Mouse (Mus musculus): ENCODE data around the gene Icam2. TPM values are rescaled to one million over a fixed set of nuclear protein-coding genes. Genes with fewer than 3 reads are reported as not detected.
"Not testable (repeated sequence)": the region's sequence is repeated elsewhere in the genome, so short reads cannot be mapped to it uniquely, and the experiment has no call there.

The Icam2 gene
- total RNA-seq, 2 experiments from 2014 or later, result 26.1 to 32.0 TPM

DNA sequence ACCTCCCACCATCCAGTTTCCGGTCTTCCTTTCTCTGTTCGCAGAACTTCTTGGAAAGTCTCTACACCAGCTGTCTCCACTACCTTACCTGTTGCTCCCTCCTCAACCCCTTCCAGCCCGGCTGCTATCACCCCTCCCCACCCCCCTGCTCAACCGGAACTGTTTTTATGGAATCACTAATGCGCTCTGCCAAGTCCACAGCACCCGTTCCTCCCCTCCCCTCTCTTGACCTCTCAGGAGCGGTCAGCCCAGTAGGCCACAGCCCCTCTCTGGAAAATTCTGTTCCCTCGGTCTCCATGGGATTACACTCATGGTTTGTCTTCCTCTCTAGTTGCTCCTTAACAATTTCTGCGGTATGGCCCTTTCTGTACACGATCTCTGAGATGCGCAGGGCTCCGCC lies 34.7 kb downstream of the Icam2 start, which contains the start of gene Scn4a:
Gene Scn4a (minus strand): TSS at position 101 of the 400 bp plus-strand sequence.
- no peak for DNase-seq (ENCODE audit: low spot score)
- intact Hi-C loops (cut with DNase I), result no loop called here

DNA sequence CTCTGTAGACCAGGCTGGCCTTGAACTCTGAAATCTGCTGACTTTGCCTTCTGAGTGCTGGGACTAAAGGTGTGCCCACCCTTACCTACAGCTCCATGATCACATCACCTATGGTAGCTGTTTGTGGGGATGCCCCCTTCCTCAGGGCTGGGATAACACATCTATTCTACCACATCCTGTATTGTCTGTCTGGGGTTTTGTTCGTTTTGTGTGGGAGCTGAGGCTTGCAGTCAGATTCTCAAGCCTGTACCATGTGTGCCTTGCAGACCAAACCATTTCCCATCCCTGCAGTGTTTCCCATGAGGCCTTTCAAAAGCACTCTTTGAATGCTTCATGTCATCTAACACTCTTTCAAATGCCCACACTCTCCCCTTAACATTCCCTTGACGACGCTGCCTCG lies 35.9 kb downstream of the Icam2 start:
- DNase-seq (ENCODE audit: low spot score), result no peak
- intact Hi-C loops (cut with DNase I), result no loop called here

GRCm38 (mm10) chr11:106351253-106351652 lies 36.6 kb downstream of the Icam2 start:
- no peak for DNase-seq (ENCODE audit: low spot score)
- intact Hi-C loops (cut with DNase I), result no loop called here

- intact Hi-C loops (cut with DNase I), result no loop called here
- no peak for DNase-seq (ENCODE audit: low spot score)
Measured at GRCm38 (mm10) chr11:106350853-106351252, 37.0 kb downstream of the Icam2 start.

DNA sequence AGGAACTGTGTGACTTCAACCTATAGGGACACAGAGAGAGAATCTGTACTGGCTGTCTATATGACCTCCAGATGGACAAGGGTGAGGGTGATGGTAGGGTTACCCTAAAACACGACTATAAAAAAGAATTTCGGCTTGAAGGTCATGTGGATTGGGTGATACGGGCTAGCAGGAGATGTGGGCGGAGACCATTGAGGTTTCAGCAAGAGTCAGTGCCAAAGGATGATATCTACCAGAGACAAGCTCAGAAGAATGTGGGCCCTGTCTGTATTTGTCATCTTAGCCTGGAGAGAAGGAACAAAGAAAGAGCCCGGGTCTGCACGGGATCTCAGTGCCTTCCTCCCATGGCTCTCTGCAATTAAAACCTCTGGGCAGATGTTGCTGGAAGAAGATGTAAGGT lies 38.1 kb downstream of the Icam2 start:
- no peak for DNase-seq (ENCODE audit: low spot score)
- intact Hi-C loops (cut with DNase I), result no loop called here

GRCm38 (mm10) chr11:106344910-106345309 lies 43.0 kb downstream of the Icam2 start:
- intact Hi-C loops (cut with DNase I), result no loop called here
- DNase-seq (ENCODE audit: low spot score), result no peak

- no peak for DNase-seq (ENCODE audit: low spot score)
- intact Hi-C loops (cut with DNase I), result no loop called here
Measured at GRCm38 (mm10) chr11:106340990-106341520, 46.8 kb downstream of the Icam2 start.

GRCm38 (mm10) chr11:106339323-106339722 lies 48.6 kb downstream of the Icam2 start:
- intact Hi-C loops (cut with DNase I); DNase-seq (ENCODE audit: low spot score): not testable (repeated sequence)

- no peak for DNase-seq (ENCODE audit: low spot score)
- intact Hi-C loops (cut with DNase I), result no loop called here
Measured at GRCm38 (mm10) chr11:106338870-106339269, 49.0 kb downstream of the Icam2 start.

DNA sequence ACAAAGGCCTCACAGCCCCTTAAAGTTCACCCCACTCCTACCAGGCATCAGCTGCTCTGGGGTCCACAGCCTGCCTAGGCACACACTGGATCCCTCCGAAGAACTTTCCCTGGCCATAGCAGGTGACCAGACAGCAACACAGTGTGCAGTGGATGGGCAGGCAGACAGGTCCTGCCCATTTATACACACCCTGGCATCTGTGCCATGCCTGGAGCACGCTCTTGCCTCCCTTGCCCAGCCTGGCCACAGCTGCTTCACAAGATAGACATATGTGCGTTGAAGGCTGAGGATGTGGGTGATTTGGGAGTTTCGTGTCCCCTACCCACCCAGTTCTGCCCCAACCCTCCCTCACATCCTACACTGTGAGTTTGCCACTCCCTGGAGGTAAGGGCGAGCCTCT lies 49.8 kb downstream of the Icam2 start:
- DNase-seq (ENCODE audit: low spot score), result no peak
- intact Hi-C loops (cut with DNase I), result no loop called here

- no peak for DNase-seq (ENCODE audit: low spot score)
- intact Hi-C loops (cut with DNase I), result no loop called here
Measured at GRCm38 (mm10) chr11:106334066-106334465, 53.8 kb downstream of the Icam2 start.

GRCm38 (mm10) chr11:106332458-106332857 lies 55.4 kb downstream of the Icam2 start:
- DNase-seq (ENCODE audit: low spot score), result no peak
- intact Hi-C loops (cut with DNase I), result no loop called here

DNA sequence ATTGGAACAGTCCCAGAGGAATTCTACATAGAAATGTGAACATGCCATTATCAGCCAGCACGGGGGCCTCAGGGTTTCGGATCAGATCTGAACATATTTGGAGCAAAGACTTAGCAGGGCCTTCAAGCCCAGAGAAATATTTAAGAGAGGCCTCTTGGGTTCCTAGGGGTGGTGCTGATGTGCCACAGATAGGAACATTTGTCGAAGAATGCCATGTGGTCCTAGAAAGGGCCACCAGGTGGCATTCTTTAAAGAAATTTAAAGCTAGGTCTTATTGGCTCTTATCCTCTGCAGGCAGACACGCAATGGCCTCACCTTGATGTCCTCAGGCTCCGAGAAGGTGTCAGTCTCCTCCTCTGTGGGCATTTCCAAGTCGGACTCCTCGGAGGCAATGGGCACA lies 58.2 kb downstream of the Icam2 start:
- intact Hi-C loops (cut with DNase I), result loop anchor here (2.0 kb wide), 2 partner anchors 37 to 63 kb away; no protein-coding TSS in a partner anchor
- DNase-seq (ENCODE audit: low spot score), result no peak

DNA sequence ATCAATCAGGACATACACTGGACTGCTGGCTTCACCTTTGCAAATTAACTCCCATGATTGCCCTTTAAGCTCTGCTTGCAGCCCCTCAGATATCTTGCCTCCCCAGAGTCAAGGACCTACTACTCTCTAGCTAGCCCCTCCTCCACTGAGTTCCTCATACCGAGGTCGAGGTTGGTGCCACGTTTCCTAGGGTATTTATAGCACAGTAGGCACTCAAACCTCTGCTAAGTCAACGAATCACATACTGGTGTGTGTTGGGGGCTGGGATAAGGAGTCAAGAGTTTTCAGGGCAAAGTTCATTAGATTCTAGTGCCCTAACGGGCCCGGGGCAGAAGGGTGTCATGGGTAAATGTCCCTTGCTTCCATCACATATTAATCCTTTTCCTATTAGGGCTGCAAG lies 58.7 kb downstream of the Icam2 start:
- no peak for DNase-seq (ENCODE audit: low spot score)
- intact Hi-C loops (cut with DNase I), result loop anchor here (2.0 kb wide), 2 partner anchors 38 to 64 kb away; no protein-coding TSS in a partner anchor

GRCm38 (mm10) chr11:106328521-106328920 lies 59.4 kb downstream of the Icam2 start:
- no peak for DNase-seq (ENCODE audit: low spot score)

More at GRCm38 (mm10) chr11:106328521-106328920, 59.4 kb downstream of the Icam2 start:
- intact Hi-C loops (cut with DNase I), result loop anchor here (2.0 kb wide), 2 partner anchors 38 to 64 kb away; no protein-coding TSS in a partner anchor

Other genes with a start within 250 kb of the Icam2 start
- not detected for gene Gm10840, start 227.2 kb downstream of the Icam2 start, total RNA-seq (2021)
- gene Limd2, start 227.2 kb downstream of the Icam2 start, total RNA-seq (2021), result 1 to 10 TPM; 4.3 to 5.9 TPM
- gene Strada, start 185.9 kb downstream of the Icam2 start, total RNA-seq (2021), result 1 to 10 TPM; 6.4 to 6.6 TPM
- gene Ccdc47, start 171.7 kb downstream of the Icam2 start, total RNA-seq (2021), result 10 to 100 TPM; 61.9 to 69.2 TPM
- gene Ddx42, start 171.1 kb downstream of the Icam2 start, total RNA-seq (2021), result 10 to 100 TPM; 24.5 to 25.7 TPM
- gene Ftsj3, start 132.0 kb downstream of the Icam2 start, total RNA-seq (2021), result 10 to 100 TPM; 20.8 to 21.8 TPM
- 100 to 1,000 TPM; 103 to 107 TPM for gene Psmc5, start 131.9 kb downstream of the Icam2 start, total RNA-seq (2021)
- 10 to 100 TPM; 17.7 to 21.5 TPM for gene Smarcd2, start 115.1 kb downstream of the Icam2 start, total RNA-seq (2021)
- not detected for gene Tcam1, start 111.4 kb downstream of the Icam2 start, total RNA-seq (2021)
- not detected for gene Gh, start 86.2 kb downstream of the Icam2 start, total RNA-seq (2021)
- gene Cd79b, start 73.3 kb downstream of the Icam2 start, total RNA-seq (2021), result 1 to 10 TPM; 1.3 to 2.8 TPM
- gene Scn4a, start 34.8 kb downstream of the Icam2 start, total RNA-seq (2021), result 1 to 10 TPM; 9.7 to 9.9 TPM
- gene Prr29, start 22.6 kb downstream of the Icam2 start, total RNA-seq (2021), result under 1 TPM; 0.73 to 0.95 TPM
- gene Ern1, start 99.8 kb upstream of the Icam2 start, total RNA-seq (2021), result 10 to 100 TPM; 10.0 to 10.2 TPM
- 10 to 100 TPM; 45.5 to 46.7 TPM for gene Tex2, start 225.3 kb upstream of the Icam2 start, total RNA-seq (2021)

All from heart, postnatal 25 days (tissue).